Mouse (Mus musculus) lung, postnatal 0 days (tissue): ENCODE data around the gene Ebf3.

ENCODE experiments used
- CTCF ChIP-seq: IDR thresholded peaks from 2 replicates; pipeline ENCODE4 v1.5.1; 2016; ENCODE audit warnings: antibody characterized with exemption, mild to moderate bottlenecking
- EP300 ChIP-seq: IDR thresholded peaks from 2 replicates; pipeline ENCODE4 v1.6.1; 2016; ENCODE audit warnings: antibody characterized with exemption, mild to moderate bottlenecking, control low read depth

- TF ChIP-seq CTCF = no peak
- no peak for TF ChIP-seq EP300
These were observed 3.6 kb upstream of the Ebf3 start for GRCm38 (mm10) chr7:137317659-137318382.
